Mouse (Mus musculus) c-Kit-positive CD71-negative TER-119-negative erythroid progenitor cells, embryonic 14.5 days (primary cell): Measurements from ENCODE around the gene Atg16l2.

Experiments used
- DNase-seq: peaks from one replicate; pipeline ENCODE4 v3.0.0-alpha.2; 2013; ENCODE audit warnings: low read depth

Gene Atg16l2

GRCm38 (mm10) chr7:101301881-101302456 lies at the start of gene Atg16l2:
TSS of gene Atg16l2 (minus strand) at chr7:101302251.
- DNase-seq: peak; percentile 88

- DNase-seq: no peak
Observed at GRCm38 (mm10) chr7:101349861-101350260, 47.8 kb upstream of the Atg16l2 start.

- no peak for DNase-seq
Observed at GRCm38 (mm10) chr7:101348312-101348711, 46.3 kb upstream of the Atg16l2 start.

GRCm38 (mm10) chr7:101347767-101348270 lies 45.8 kb upstream of the Atg16l2 start, which contains the start of gene Arap1:
TSS of gene Arap1 (plus strand) at chr7:101348067.
- DNase-seq: peak; percentile 50

- no peak for DNase-seq
Observed at GRCm38 (mm10) chr7:101346991-101347390, 44.9 kb upstream of the Atg16l2 start.

GRCm38 (mm10) chr7:101344892-101345291 lies 42.8 kb upstream of the Atg16l2 start:
- no peak for DNase-seq

GRCm38 (mm10) chr7:101343135-101343534 lies 41.1 kb upstream of the Atg16l2 start:
- DNase-seq: no peak

GRCm38 (mm10) chr7:101341405-101341804 lies 39.4 kb upstream of the Atg16l2 start:
- DNase-seq: no peak

GRCm38 (mm10) chr7:101337401-101337800 lies 35.4 kb upstream of the Atg16l2 start:
- DNase-seq: no peak

- no peak for DNase-seq
Observed at GRCm38 (mm10) chr7:101336686-101337085, 34.6 kb upstream of the Atg16l2 start.

- DNase-seq: no peak
Observed at GRCm38 (mm10) chr7:101335228-101335627, 33.2 kb upstream of the Atg16l2 start.

- DNase-seq: no peak
Observed at GRCm38 (mm10) chr7:101332045-101332831, 30.2 kb upstream of the Atg16l2 start.

- no peak for DNase-seq
Observed at GRCm38 (mm10) chr7:101330841-101331173, 28.8 kb upstream of the Atg16l2 start.

GRCm38 (mm10) chr7:101330074-101330840 lies 28.2 kb upstream of the Atg16l2 start:
- no peak for DNase-seq

GRCm38 (mm10) chr7:101329606-101330005 lies 27.6 kb upstream of the Atg16l2 start:
- no peak for DNase-seq

GRCm38 (mm10) chr7:101328621-101329158 lies 26.6 kb upstream of the Atg16l2 start:
- no peak for DNase-seq

- no peak for DNase-seq
Observed at GRCm38 (mm10) chr7:101327786-101328185, 25.7 kb upstream of the Atg16l2 start.

GRCm38 (mm10) chr7:101327263-101327662 lies 25.2 kb upstream of the Atg16l2 start:
- no peak for DNase-seq

- DNase-seq: no peak
Observed at GRCm38 (mm10) chr7:101326006-101326405, 24.0 kb upstream of the Atg16l2 start.

GRCm38 (mm10) chr7:101324142-101324962 lies 22.3 kb upstream of the Atg16l2 start:
- DNase-seq: no peak

- no peak for DNase-seq
Observed at GRCm38 (mm10) chr7:101323141-101323594, 21.1 kb upstream of the Atg16l2 start.
